Mouse (Mus musculus) thymus, postnatal 10 days (tissue): ENCODE data around the gene Prp2.
"Not testable (repeated sequence)": the region's sequence is repeated elsewhere in the genome, so short reads cannot be mapped to it uniquely, and the experiment has no call there.

Experiments used
- DNase-seq, 2 experiments: peaks; one replicate each; pipeline ENCODE4 v3.0.0; 2021; ENCODE audit warnings: low spot score in 2 of 2

Gene Prp2

DNA sequence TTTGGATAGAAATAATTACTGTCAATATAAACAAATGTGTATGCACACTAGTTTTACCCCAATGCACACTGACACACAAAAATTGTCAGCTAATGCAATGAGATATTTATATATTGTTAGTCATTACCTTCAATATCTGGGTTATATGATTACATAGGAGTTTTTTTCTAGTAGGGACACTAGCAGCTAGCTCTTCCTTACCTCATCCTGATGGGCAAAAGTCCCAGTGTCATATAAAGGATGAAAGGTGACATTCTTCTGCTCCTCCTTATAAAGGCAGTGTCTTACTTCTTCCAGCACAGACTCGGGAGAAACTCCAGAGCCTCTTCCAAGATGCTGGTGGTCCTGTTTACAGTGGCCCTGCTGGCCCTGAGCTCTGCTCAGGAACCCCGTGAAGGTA lies at the start of gene Prp2:
TSS of gene Prp2 (plus strand) at position 301 of the 400 bp plus-strand sequence.
- DNase-seq = not testable (repeated sequence)

GRCm38 (mm10) chr6:132569509-132569908 lies 26.2 kb upstream of the Prp2 start, which contains the start of gene Prh1:
Gene Prh1 (plus strand): TSS chr6:132569809.
- DNase-seq = not testable (repeated sequence)

- DNase-seq = no peak
These were observed 53.7 kb downstream of the Prp2 start for GRCm38 (mm10) chr6:132649399-132649798.
